Mouse (Mus musculus) cerebellum, adult 2 months (tissue): ENCODE measurements at regions not wholly inside any gene's neighbourhood (a gene's known extent, or its start where the extent isn't known, plus 50 kb on each side); places are given as distances from the start of the nearest gene placed in this dataset.

Experiments
- CTCF ChIP-seq: fragments of 200-500 bp; IDR thresholded peaks from 2 replicates; pipeline ENCODE4 v1.5.1; 2011; ENCODE audit warnings: low read depth, mild to moderate bottlenecking, control low read depth, low read length, moderate library complexity, borderline replicate concordance; ENCODE audit not compliant: insufficient read depth
- POLR2A ChIP-seq: fragments of 200-500 bp; IDR thresholded peaks from 2 replicates; pipeline ENCODE4 v1.6.1; 2011; ENCODE audit warnings: low read length, control low read depth, borderline replicate concordance; ENCODE audit not compliant: insufficient read depth

DNA sequence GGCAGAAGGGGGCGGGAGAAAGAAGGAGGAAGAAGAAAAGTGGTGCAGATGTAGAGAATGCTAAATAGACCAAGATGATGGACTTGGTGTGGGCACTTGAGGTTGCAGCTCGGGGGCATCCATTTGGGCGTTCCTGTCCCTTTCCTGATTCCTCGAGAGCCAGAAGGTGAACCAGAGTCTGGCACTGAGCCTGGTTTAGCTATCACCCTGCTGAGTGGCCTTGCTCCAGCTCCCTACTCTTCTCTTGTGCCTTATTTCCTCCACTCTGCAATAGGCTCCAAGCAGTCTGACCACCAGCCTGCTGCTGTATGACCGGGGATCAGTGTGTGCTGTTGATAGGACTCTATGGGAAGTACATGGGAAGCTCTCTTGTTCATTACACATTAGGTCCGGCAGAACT, 68.1 kb downstream of the Efnb1 start:
- TF ChIP-seq CTCF (no peak), POLR2A (no peak)
